Mouse (Mus musculus): Measurements from ENCODE around the gene Btbd18. TPM values are rescaled to one million over a fixed set of nuclear protein-coding genes. Genes with fewer than 3 reads are reported as not detected.

The Btbd18 gene
- total RNA-seq, 2 experiments from 2014 or later: not detected

DNA sequence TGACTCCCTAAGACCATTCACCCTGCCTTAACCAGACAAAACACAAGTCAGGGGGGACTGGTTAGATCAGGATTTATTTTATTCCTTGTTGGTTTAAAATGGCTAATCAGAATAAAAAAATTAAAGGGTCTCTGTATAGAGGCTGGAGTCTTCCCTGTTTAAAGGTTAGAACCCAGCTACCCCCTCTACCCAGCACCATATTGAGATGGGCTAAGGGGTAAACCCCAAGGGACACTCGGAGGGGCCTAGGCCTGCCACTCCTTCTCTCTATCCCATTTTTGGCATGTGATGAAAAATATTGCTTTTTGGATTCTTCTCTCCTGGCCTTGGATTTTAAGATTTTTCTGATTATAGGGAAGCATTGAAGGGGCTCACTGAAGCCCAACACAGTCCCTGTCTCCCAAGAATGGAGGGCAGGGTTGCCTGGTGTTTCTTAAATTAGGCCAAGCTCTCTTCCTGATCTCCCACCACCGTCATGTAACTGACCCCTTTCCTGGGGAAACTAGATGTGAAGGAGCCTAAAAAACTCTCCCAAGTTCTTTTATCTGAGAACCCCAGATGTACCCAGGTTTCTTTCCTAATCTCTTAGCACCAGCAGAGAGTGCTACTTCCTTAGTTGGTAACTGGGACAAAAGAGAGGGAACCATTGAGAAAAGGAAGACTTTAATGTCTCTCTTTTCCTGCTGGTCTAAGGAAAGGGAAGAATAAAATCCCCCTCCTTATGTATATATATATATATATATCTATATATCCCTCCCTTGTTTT lies 29.4 kb downstream of the Btbd18 start:
- no peak for DNase-seq (ENCODE audit: low spot score in 2 of 2)
- intact Hi-C loops (cut with DNase I): no loop called here

DNA sequence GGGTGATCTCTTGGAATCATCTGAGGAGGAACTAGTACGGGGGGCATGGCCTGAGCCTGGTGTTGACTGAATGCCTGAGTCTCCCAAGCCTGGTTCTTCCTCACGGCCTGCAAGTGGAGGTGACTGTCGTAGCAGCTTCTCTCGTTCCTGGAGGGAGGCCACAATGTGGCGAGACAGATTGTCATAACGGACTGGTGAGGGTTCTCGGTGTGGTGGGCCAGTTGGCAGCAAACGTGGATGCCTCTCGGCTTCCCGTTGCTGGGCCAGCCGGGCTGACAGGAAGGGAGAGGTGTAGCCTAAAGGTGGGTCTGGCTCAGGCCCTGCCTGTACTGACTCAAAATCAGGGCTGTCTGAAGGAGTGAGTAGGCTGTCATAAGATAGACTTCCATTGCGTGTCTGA lies 31.2 kb downstream of the Btbd18 start:
- DNase-seq (ENCODE audit: low spot score in 2 of 2): no peak
- intact Hi-C loops (cut with DNase I): no loop called here

DNA sequence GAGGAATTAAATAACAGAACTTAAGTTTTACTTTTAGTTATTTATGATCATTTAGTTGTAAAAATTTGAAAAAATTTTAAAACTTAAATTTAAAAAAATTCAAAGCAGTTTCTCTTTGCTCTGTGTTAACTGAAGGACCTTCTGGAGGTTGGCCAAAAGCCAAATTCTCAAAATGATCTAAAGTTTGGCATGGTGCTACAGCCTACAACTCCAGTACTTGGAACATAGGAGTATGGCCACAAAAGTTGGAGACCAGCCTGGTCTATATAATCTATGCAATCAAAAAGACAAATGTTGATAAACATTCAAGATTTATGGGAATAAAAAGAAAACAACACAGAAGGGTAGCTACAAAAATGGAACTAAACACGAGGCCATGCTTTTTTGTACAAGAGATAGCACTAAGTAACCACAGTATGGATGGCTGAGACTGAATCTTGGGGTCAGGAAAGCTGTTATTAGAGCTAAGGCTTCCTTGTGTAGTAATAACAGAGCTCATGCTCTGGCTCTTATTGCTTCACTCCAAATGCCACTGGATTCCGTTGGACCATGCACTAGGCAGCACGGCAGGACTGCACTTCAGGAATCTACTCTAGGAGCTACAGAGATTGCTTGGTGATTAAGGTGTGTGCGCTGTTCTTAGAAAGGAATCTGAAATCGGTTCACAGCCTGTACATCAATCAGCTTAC lies 36.3 kb downstream of the Btbd18 start:
- no peak for DNase-seq (ENCODE audit: low spot score in 2 of 2)
- intact Hi-C loops (cut with DNase I): no loop called here

DNA sequence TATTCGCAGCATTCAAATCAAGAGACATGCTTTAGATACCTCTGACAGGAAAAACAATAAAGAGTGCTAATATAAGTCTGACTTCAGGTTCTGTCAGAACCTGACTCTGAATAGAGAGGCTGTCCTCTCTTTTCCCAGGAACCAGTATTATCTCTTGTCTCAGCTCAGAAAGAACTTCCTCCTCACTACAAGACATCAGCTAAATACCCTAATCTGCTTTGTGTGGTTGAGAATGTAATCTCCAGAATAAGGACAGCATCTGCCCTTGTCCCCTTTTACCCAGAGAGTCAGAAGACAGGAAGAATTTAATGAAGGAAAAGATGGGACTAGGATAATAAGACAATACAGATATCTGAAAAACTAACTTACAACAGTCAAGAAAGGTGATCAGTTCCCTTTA lies 44.6 kb downstream of the Btbd18 start:
- intact Hi-C loops (cut with DNase I): no loop called here
- DNase-seq (ENCODE audit: low spot score in 2 of 2): no peak

DNA sequence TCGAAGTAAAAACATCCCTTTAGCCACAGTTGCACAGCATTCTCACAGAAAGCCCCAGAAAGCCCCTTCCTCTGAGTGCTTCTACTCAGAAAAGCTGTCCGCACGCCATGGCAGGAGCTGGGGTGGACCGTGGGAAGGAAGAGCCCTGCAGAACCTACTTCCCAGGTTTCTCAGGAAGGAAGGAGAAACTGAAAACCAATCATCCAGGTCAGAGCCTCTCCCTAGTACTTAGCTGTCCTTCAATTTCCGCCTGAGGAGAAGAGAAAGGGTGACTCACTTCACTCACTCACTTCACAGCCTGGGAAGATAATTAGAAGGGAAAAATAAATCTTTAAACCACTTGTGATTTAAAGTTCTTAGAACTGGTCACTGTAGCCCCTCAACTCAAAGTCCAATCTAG lies 45.5 kb downstream of the Btbd18 start:
- no peak for DNase-seq (ENCODE audit: low spot score in 2 of 2)
- intact Hi-C loops (cut with DNase I): no loop called here

DNA sequence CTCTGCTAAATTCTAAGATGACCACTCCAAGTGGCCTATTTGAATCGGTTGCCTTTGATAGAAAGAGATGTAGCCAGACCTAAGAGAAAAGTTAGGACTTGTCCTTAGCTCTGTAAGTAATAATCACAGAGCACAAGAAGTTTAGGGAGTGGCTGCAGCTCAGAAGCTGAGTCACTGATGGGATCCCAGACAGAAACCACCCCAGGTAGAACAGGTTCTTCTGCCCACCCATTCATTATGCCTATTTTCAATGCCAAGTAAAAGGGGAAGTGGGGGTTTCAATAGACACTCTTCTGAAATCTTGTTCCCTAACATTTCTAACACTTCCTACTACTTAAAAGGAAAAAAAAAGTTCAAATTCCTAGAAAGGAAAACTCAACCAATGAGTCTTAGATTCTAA lies 46.4 kb downstream of the Btbd18 start:
- intact Hi-C loops (cut with DNase I): no loop called here
- DNase-seq (ENCODE audit: low spot score in 2 of 2): no peak

DNA sequence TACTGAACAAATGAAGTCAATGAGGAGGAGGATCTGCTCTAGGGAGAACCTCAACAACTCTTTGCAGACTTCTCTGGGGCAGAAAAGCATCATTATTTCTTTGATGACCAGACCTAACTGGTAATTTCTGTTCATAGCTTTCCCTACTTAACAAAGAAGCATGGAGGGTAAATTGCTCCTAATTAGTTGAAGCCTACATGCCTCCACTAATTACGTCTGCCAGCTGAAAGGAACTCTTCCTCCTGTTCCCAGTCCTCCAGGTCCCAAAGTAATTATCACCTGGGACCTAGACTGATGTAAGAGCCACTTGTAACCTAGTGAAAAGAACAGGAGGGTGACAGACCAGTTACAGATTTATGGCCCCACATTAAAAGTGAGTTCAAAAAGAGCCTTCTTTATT lies 48.6 kb downstream of the Btbd18 start:
- DNase-seq (ENCODE audit: low spot score in 2 of 2): no peak

DNA sequence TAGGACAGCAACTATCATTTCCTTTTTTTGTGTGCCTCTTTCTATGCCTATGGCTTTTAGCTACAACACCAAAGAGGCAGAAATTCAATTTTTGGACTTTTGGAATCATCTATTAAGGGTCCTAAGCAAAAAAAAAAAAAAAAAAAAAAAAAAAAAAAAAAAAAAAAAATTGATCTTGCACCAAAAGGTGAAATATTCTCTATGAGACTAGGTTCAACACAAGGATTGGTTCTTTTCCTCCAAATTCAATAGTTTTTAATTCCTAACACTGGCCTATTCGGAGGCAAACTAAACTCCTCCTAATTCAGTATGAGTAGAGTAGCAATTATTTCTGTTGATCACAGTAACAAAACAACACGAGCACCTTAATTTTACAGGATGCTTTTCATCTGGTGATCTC lies 53.0 kb downstream of the Btbd18 start:
- no peak for DNase-seq (ENCODE audit: low spot score in 2 of 2)
- intact Hi-C loops (cut with DNase I): no loop called here

More for the DNA sequence above, 48.6 kb downstream of the Btbd18 start:
- intact Hi-C loops (cut with DNase I): no loop called here

DNA sequence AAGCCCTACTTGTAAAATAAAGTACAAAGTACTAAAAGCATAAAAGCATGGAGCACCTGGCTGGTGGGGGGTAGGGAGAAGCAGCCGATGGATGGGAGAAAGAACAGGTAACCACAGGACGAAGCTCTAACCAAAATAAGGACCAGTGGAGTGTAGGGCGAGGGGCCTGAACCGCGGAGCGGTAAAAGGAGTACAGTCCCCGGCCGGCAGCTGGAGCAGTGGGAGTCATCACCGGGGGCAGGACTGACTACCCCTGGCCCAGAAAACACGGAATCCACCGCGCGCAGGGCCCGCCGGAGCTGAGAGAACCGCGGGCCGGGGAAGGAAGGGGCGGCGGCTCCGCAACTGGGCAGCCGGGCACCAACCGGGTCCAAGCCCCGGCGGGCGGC lies 55.5 kb downstream of the Btbd18 start:
- DNase-seq (ENCODE audit: low spot score in 2 of 2): no peak
- intact Hi-C loops (cut with DNase I): no loop called here

DNA sequence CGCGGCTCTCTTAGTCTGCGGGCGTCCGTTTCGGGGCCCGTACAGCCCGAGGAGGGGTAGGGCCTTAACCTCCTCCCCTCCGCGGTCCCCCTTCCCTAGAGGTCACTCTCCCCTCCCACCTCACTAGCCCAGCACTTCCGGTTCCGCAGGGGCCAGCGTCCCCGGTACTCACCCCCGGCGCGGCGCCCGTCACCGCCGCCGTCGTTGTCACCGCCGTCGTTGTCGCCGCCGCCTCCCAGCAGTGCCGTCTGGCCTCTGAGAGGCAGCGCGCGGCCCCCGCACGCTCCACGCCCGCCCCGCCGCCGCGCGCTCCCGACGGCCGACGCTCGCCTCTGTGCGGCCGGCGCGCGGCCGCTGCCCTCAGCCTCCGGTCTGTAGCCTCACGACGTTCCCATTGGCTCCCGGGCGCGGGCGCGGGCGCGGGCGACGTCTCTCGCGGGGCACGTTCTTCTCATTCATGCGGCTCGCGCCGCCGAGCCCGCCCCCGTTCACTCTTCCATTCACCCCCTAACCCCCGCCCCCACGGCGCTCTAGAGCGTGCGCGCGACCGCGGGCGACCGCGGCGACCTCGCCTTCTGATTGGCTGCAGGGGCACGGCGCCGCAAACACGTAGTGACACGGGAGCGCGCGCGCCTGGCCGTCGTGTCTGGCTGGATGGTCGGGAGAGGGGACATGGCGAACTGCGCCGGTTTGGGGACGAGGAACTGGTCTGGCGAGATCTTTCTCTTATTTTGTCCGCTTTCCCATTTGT lies 56.1 kb downstream of the Btbd18 start, which contains the start of gene Zdhhc5:
Zdhhc5 (minus strand) TSS at position 370 of the 751 bp plus-strand sequence.
- peak; percentile 99 for DNase-seq (ENCODE audit: low spot score in 2 of 2)
- intact Hi-C loops (cut with DNase I): loop anchor here (1.0 to 5.0 kb wide), 4 partner anchors 12 to 332 kb away; partner anchors contain the start of genes Clp1, Rtn4rl2, Tnks1bp1 and Ube2l6

DNA sequence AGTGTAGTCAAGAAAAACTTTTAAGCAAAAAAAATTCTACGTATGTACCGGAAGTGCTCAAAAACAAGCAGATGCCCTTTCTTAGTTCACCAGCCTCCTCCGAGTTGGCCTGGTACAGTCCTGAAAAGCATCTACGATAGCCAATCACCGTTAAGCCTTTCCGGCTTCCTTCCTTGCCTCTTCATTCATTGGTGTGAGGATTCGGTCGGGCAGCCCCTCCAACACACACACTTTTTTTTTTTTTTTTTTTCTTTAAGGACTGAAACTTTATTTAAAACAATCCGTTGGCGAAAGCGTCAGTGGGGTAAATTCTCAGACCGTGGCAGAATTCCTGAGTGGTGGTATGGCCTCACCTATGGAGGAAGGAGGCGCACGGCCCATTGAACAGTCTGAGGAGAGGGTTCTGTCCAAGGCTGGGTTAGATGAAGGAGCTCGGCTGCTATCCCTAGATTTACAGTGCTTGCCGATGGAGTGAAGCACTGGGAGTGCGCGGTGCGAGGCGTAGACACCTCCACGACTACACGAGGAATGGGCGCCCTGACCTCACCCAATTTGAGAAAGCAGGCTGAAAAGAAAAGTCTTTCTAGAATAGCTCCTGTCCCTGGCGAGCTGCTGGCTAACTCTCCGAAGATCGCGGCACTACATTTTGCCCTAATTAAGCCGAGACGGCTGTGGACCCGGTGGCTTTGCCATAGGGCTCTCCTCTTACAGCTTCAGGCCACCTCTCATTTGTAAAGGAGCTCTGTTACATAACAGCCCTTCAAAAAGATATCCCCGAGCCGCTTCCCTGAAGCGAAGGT lies 56.9 kb downstream of the Btbd18 start:
- intact Hi-C loops (cut with DNase I): loop anchor here (1.0 to 5.0 kb wide), 4 partner anchors 12 to 332 kb away; partner anchors contain the start of genes Clp1, Rtn4rl2, Tnks1bp1 and Ube2l6
- peak; percentile 67 to 97 for DNase-seq (ENCODE audit: low spot score in 2 of 2)

DNA sequence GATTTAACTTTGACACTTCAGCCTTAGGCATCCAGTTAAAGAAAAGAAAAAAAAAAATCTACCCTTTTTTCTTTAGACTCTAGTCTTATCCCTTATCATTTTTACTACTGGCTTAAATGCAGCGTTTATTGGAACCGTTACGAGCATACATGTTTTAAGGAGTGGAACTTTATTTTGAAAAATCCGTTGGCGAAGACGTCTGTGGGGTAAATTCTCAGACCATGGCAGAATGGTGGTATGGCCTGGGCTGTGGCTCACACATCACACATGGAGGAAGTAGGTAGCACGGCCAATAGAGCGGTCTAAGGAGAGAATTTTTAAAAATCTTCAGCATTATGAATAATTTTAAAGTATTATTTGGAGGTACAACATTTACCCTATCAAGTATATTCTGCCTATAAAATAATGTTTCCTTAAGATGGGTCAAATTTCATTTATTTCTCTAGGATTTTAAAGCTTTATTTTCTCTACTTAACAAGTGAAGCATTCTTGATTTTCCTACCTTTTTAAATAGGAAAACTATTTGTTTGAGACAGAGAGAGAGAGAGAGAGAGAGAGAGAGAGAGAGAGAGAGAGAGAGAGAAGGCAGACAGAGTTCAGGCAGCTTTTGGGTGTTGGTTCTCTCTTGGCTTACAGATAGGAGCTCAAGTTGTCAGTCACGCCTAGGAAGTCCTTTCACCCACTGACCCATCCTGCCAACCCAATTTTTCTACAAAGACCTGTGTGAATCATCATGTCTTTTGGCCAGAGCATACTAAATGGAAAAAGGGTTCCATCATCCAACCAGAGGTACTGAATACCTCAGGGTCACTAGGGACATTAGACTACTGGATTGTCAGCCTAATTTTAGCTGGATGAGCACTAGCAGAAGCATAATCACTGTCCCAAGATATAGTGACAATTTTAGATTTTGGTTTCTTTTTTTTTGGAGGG lies 57.8 kb downstream of the Btbd18 start:
- DNase-seq (ENCODE audit: low spot score in 2 of 2): no peak
- intact Hi-C loops (cut with DNase I): loop anchor here (5.0 kb wide), 3 partner anchors 81 to 331 kb away; partner anchors contain the start of genes Rtn4rl2, Tnks1bp1 and Ube2l6

DNA sequence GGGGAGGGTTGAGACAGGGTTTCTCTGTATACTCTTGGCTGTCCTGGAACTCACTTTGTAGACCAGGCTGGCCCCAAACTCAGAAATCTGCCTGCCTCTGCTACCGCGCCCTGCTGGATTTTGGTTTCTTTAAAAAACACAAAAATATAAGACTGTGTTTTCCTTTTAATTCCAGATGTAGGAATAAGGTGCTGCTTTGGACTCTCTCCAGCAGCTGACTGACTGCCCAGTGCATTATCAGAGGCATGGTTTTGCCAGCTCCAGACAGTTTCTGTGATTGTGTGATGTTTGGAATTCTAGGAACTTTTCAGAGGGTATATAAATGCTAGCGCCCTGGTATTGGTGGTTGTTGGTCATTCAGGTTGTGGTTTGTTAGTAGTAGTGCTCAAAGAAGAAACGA lies 58.5 kb downstream of the Btbd18 start:
- DNase-seq (ENCODE audit: low spot score in 2 of 2): no peak
- intact Hi-C loops (cut with DNase I): loop anchor here (5.0 kb wide), 3 partner anchors 80 to 330 kb away; partner anchors contain the start of genes Rtn4rl2, Tnks1bp1 and Ube2l6

Other genes with a start within 250 kb of the Btbd18 start
- 1 to 10 TPM; 6.5 to 8.2 TPM for gene Calcrl, start 233.7 kb upstream of the Btbd18 start, total RNA-seq (2021)
- 1 to 10 TPM; 5.3 to 6.0 TPM for gene Tfpi, start 182.3 kb upstream of the Btbd18 start, total RNA-seq (2021)
- 10 to 100 TPM; 69.0 to 69.4 TPM for gene Ctnnd1, start 8.3 kb upstream of the Btbd18 start, total RNA-seq (2021)
- gene Selenoh, start 11.7 kb downstream of the Btbd18 start, total RNA-seq (2021): 10 to 100 TPM; 31.7 to 39.6 TPM
- gene Gm28635, start 19.0 kb downstream of the Btbd18 start, total RNA-seq (2021): 1 to 10 TPM; 7.7 to 10.0 TPM
- 10 to 100 TPM; 30.4 to 32.0 TPM for gene Med19, start 19.3 kb downstream of the Btbd18 start, total RNA-seq (2021)
- 100 to 1,000 TPM; 225 to 235 TPM for gene Tmx2, start 20.1 kb downstream of the Btbd18 start, total RNA-seq (2021)
- gene Zdhhc5, start 56.1 kb downstream of the Btbd18 start, total RNA-seq (2021): 10 to 100 TPM; 45.2 to 50.6 TPM
- 1 to 10 TPM; 8.4 to 9.3 TPM for gene Clp1, start 68.3 kb downstream of the Btbd18 start, total RNA-seq (2021)
- 10 to 100 TPM; 66.7 to 69.0 TPM for gene Ypel4, start 75.0 kb downstream of the Btbd18 start, total RNA-seq (2021)
- gene Gm19426, start 84.6 kb downstream of the Btbd18 start, total RNA-seq (2021): 1 to 10 TPM; 1.2 to 2.3 TPM
- gene Serping1, start 116.4 kb downstream of the Btbd18 start, total RNA-seq (2021): 1 to 10 TPM; 7.3 to 7.5 TPM
- gene Ube2l6, start 139.7 kb downstream of the Btbd18 start, total RNA-seq (2021): 1 to 10 TPM; 5.6 to 8.1 TPM
- gene Smtnl1, start 163.6 kb downstream of the Btbd18 start, total RNA-seq (2021): not detected
- 10 to 100 TPM; 48.1 to 59.6 TPM for gene Timm10, start 167.9 kb downstream of the Btbd18 start, total RNA-seq (2021)
- gene Slc43a1, start 179.8 kb downstream of the Btbd18 start, total RNA-seq (2021): under 1 TPM; 0.18 to 0.69 TPM
- gene Rtn4rl2, start 227.6 kb downstream of the Btbd18 start, total RNA-seq (2021): 100 to 1,000 TPM in 1 of 2 experiments, 10 to 100 TPM in 1; 87.6 to 102 TPM